Mouse (Mus musculus) telencephalon, adult 2 months (tissue): Measurements from ENCODE around the gene Plcg1.

Experiments used
- DNase-seq: peaks from one replicate; pipeline ENCODE4 v3.0.0-alpha.2; 2011; ENCODE audit warnings: low read depth, low spot score

Gene Plcg1

GRCm38 (mm10) chr2:160731117-160731838 is at the start of gene Plcg1:
TSS of gene Plcg1 (plus strand) at chr2:160731300.
- DNase-seq = peak; percentile 85

GRCm38 (mm10) chr2:160700271-160700670 is 30.8 kb upstream of the Plcg1 start:
- DNase-seq = no peak

DNA sequence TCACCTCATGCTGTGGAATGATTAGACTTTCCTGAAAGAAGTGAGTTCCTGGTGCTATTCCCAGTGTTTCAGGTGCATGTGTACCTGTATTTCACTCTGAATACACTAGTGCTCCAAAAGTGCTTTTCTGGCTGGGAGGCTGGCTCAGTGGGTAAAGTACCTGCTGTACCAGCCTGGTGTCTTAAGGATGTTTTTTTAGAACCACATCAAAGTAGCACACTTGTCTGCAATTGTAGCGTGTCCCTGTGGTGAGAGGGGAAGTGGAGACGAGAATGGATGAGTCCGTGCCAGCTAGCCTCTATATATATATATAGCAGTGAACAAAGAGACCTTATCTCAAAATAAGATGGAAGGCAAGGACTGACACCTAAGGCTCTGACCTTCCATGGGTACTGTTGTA is 29.5 kb upstream of the Plcg1 start:
- DNase-seq = no peak

GRCm38 (mm10) chr2:160702824-160703223 is 28.3 kb upstream of the Plcg1 start:
- no peak for DNase-seq

DNA sequence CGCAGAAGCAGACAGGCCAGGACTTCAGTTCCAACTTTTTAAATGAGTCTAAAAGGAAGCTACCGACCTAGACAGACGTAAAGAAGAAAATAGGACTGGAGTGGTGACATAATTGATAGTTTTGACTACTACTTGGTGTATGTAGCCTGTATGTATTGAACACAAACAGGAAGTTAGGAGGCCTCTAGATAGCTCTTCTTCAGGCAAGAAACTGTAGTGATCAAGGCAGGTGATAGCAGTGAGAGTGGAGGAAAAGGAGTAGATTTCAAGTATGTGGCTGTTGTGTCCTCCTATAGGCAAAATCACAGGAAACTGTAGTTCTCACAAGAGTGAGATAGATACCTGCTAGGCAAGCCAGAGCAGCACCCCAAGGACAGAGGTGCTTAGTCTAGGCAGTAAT is 23.4 kb upstream of the Plcg1 start:
- no peak for DNase-seq

DNA sequence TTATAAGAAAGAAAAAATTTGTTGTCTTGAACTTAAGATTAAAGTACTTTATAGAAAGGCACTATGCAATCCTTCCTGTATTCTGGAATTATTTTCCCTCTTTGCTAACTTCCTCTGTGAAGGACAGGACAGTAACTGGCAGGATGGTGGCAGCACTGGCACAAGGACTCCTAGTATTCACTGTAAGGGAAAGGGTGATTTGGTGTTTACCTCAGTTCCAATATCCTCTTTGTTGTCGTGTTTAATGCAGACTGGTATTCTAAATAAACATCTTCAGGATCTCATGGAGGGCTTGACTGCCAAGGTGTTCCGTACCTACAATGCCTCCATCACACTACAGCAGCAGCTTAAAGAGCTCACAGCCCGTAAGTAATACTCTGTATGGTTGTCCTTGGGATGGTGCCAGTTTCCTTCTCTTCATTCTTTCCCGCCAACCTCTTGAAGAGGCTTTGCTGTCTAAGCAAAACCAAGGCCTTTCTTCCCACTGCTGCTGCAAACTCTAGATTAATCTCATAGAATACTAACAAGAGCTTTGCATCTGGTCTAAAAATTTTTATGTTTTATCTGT is 15.6 kb upstream of the Plcg1 start:
- no peak for DNase-seq

- DNase-seq = no peak
Observed at GRCm38 (mm10) chr2:160717269-160717668, 13.8 kb upstream of the Plcg1 start.

- DNase-seq = no peak
Observed at GRCm38 (mm10) chr2:160718811-160719210, 12.3 kb upstream of the Plcg1 start.

GRCm38 (mm10) chr2:160722714-160723113 is 8.4 kb upstream of the Plcg1 start:
- DNase-seq = no peak

DNA sequence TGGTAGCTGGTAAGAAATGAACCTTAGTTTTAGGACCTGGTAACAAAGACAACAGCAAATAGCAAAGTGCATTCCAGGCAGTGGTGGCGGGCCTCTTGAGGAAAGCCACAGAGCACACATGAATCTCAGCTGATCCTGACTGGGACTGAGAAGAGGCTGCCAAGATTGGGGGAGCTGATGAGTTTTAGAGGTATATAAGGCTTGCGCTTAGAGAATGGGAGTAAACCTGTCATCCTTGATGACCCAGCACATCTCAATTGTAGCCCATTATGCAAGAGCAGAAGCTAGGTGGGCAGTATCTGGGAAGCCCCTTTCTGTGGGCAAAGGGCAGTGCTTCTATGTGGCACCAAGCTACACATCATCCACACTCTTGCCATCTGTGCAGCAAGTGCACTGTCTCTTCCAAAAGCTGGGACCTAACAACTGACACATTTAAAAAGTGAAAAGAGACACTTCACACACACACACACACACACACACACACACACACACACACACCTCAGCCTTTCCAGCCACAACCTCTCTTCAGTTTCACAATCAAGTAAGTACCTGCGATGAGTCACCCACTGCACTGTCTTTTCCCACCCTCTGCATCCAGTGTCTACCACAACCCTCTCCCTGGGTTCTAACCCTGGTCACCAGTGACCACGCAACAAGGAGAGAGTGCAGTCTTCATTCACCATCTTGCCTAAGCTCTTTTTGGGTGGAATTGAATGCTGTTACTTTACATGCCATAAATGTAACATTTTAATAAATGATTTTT is 7.3 kb upstream of the Plcg1 start:
- DNase-seq = no peak

DNA sequence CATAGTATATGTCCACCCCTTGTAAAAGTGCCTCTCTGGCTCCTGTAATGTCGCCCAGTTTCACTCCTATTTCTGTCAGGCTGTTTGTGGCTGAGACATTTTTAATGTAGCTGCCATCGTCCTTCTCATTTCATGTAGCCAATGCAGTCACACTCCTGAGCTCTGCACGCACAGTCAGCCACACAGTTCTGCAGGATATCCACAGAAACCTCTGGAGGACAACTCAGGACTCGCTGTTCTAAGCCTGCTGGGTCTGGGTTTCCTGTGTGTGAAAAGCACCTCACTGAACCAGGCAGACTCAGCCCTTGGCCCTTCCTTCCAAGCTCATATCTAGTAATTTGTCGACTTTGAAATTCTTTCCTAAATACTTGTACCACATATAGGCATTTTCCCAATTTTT is 6.6 kb upstream of the Plcg1 start:
- DNase-seq = no peak

DNA sequence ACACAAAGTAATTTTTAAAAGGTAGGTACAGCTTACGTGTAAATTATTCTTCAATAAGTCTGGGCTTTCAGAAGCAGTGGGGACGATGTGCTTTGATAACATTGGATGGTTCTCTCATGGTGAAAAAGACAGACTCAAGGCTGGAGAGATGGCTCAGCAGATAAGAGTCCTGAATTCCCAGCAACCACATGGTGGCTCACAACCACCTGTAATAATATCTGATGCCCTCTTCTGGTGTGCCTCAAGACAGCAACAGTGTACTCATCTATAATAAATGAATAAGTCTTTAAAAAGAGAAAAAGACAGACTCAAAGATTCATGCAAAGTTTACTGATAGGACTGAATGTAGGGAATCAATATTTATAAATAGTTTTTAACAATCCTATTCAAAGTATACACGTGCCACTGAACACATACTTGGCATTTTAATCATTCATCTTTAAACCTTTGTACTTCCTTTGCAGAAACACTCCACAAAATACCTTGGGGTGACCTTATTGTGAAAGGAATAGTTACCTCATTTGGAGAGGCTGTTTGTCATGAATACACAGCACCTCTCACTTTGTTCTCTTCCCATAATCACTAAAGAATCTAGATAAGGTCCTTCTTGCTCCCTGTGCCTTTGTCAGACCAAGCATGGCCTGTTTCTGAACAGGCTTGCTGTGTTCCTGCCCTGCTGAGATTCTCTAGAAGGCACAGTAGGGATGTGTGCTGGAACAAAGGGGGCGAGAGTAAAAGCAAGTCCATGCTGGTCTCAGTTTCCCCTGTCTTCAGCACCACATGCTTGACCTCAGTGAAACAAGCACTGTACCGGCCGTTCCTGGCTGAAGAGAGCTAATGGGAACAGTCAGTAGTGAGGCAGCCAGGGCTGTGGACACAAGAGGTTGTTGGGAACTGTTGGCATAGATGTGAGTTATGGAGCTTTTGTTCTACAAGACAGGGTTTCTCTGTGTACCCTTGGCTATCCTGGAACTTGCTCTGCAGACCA is 4.9 kb upstream of the Plcg1 start:
- no peak for DNase-seq

GRCm38 (mm10) chr2:160728972-160729371 is 2.1 kb upstream of the Plcg1 start:
- DNase-seq = peak; percentile 58

- DNase-seq = no peak
Observed at GRCm38 (mm10) chr2:160729436-160729835, 1.7 kb upstream of the Plcg1 start.

DNA sequence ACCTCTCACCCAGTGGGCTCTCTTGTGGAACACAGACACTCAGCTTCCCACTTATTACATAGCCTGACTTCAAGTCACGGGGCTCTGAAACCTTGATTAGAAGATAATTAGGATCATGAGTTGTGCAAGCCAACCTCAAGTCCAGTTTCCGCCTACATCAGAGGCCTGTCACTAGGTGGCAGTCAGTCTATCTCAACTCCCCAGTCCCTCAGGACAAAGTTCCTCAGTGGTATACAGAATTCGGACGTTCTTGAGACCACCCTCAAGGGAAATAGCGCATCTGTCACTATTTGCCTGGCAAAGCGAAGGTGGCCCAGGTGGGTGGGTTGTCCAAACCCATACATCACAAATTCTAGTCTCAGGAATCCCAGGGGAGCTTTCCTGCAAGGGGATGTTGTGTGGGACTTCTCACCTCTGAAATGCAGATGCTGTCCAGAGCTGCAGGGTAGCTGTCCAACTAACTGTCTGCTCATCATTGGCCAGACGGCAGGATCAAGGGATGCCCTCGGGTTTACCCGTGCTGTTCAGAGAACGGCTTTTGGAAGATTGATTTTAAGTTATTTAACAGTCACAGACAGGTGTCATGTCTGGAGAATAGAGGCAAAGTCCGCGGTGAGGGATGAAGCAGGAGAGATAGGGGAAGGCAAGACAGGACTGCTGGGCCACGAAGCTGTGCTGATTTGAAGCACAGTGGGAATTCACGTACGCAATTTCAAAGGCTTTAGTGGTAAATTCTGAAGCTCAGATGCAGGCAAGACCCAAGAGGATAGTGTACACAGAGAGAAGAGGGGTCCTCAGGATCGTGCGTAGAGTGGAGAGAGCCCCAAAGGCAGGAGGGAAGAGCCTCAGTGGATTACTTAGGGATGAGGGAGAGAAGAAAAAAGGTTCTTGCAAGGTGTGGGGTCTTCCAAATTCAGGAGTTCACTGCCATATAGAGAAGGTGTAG is 976 bp upstream of the Plcg1 start:
- no peak for DNase-seq

DNA sequence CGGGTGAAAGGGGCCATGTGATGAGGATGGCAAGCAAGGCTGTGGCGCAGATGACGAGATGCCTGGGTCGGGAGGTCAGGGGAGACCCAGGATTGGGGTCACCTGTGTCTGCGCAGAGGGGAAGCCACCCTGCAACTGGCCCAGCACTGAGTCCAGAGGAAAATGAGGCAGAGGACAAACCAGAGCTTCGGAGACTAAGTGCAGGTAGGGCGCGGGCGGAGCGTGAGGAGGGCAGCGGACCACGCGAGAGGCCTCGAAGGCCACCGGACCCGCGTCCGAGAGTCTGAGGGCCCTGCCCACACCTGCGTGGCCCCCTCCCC is 343 bp upstream of the Plcg1 start:
- no peak for DNase-seq

GRCm38 (mm10) chr2:160731839-160732261 is 750 bp downstream of the Plcg1 start:
- DNase-seq = no peak

DNA sequence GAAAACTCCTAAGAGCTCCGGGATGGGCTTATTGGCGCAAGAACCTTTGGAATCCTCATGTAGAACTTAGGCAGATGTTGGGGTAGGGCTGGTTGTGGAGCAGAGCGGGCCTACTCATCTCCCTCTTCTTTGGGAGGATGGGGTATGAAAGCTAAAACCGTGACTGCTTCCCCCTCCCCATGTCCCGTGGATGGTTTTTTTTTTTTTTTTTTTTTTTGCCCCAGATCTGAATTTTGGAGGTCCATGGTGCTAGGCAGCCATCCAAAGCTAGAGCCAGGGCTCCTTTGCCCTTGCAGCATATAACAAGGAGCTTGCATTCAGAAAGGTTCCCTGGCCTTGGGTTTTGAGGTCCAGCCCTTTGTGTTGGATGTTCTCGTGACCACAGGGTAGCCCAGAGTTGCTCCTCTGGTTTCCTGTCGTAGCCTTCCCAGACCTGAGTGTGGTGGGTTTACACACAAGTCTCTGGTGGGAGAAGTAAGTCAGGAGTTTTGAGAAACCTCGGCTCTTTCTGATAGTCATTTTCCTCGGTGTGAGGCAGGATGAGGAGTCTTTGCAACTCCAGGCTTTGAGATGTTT is 1.4 kb downstream of the Plcg1 start:
- DNase-seq = no peak

DNA sequence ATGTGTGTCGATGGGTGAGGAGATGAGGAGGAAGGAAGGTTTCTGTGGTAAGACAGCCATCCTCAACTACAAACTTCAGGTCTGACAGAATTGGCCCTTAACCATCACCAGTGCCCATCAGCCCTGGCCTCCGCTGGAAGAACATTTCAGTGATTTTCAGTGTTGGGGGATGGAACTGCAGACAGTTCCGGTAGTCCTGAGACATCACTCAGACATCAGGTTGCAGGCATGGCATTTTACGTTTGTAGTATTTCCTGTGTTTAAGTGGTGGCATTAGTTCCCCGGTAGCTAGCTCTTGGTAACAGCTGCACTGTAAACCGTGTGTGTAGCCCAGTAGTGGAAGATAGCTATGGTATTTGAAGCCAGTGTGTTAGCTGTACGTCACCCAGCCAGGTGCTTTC is 2.0 kb downstream of the Plcg1 start:
- no peak for DNase-seq

DNA sequence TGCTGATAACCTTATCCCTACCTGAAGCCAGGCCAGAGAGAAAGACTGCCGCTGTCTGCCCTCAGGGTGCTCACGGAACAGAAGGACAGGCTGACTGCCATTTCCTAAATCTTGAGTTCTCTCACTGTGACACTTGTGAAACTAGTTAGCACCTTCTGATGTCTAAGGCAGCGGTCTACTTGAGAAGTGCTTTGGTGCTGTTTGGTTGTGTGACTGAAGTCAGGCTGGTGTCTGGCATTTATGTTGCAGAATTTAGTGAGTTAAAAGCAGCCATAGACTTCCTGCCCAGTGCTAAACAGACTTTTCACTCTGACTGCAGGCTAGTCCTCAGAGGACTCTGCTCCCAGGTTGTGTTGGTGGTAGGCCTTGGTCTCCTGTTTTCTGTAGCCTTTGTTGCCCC is 3.2 kb downstream of the Plcg1 start:
- no peak for DNase-seq
